Mouse (Mus musculus) thymus, postnatal 0 days (tissue): ENCODE measurements around the gene Taar8a. TPM values are rescaled to one million over a fixed set of nuclear protein-coding genes. Genes with fewer than 3 reads are reported as not detected.

Source experiments
- polyA plus RNA-seq: library from polyadenylated mRNA; unstranded; fragments of >200 nt; fragmentation: Nextera tagmentation; extraction: Ambion mirVana; gene quantifications from 2 replicates; pipeline ENCODE4 v1.2.1, GENCODE M21; 2015

Gene Taar8a
- polyA plus RNA-seq, 1 experiment from 2014 or later, result not detected

Other genes starting within 250 kb of the Taar8a start
- 0.53 and 0.88 TPM in 2 replicates for gene Vnn3, start 225.0 kb upstream of the Taar8a start, polyA plus RNA-seq
- gene Vnn1, start 181.8 kb upstream of the Taar8a start, polyA plus RNA-seq, result 0.07 and 0.15 TPM in 2 replicates
- gene Taar1, start 156.1 kb upstream of the Taar8a start, polyA plus RNA-seq, result not detected in 2 replicates
- gene Taar2, start 137.9 kb upstream of the Taar8a start, polyA plus RNA-seq, result not detected in 2 replicates
- not detected in 2 replicates for gene Taar3, start 126.9 kb upstream of the Taar8a start, polyA plus RNA-seq
- gene Taar4, start 116.0 kb upstream of the Taar8a start, polyA plus RNA-seq, result not detected in 2 replicates
- gene Taar5, start 105.8 kb upstream of the Taar8a start, polyA plus RNA-seq, result not detected in 2 replicates
- not detected in 2 replicates for gene Taar6, start 90.9 kb upstream of the Taar8a start, polyA plus RNA-seq
- gene Taar7a, start 83.0 kb upstream of the Taar8a start, polyA plus RNA-seq, result not detected in 2 replicates
- gene Taar7b, start 76.6 kb upstream of the Taar8a start, polyA plus RNA-seq, result not detected in 2 replicates
- gene Taar7d, start 49.3 kb upstream of the Taar8a start, polyA plus RNA-seq, result not detected in 2 replicates
- not detected in 2 replicates for gene Taar7e, start 38.9 kb upstream of the Taar8a start, polyA plus RNA-seq
- gene Taar7f, start 27.0 kb upstream of the Taar8a start, polyA plus RNA-seq, result not detected in 2 replicates
- not detected in 2 replicates for gene Taar8b, start 15.8 kb downstream of the Taar8a start, polyA plus RNA-seq
- gene Taar8c, start 25.4 kb downstream of the Taar8a start, polyA plus RNA-seq, result not detected in 2 replicates
- not detected in 2 replicates for gene Taar9, start 33.0 kb downstream of the Taar8a start, polyA plus RNA-seq
- gene Stx7, start 72.8 kb downstream of the Taar8a start, polyA plus RNA-seq, result 67.7 and 69.1 TPM in 2 replicates
- gene Moxd1, start 147.0 kb downstream of the Taar8a start, polyA plus RNA-seq, result 0.96 and 1.2 TPM in 2 replicates